Mouse (Mus musculus) stomach, embryonic 14.5 days (tissue): Measurements from ENCODE around the gene Laptm4a. TPM values are rescaled to one million over a fixed set of nuclear protein-coding genes. Genes with fewer than 3 reads are reported as not detected.

Experiments
- ATAC-seq: fragments of 200-750 bp; cut with Nextera tagmentation; 2 replicates; pipeline ENCODE4 v1.8.0; 2017; ENCODE audit warnings: low read depth, moderate TSS enrichment; ENCODE audit not compliant: insufficient number of reproducible peaks, insufficient read depth, low FRiP score
- H3K27ac ChIP-seq: fragments of 300-500 bp; sonication (generic); 2 replicates; pipeline ENCODE4 v1.5.1; 2014; ENCODE audit warnings: mild to moderate bottlenecking, low read length, moderate library complexity, mixed read lengths
- H3K27me3 ChIP-seq: fragments of 300-500 bp; sonication (generic); 2 replicates; pipeline ENCODE4 v1.6.1; 2014; ENCODE audit warnings: low read length, control low read depth, mixed read lengths; ENCODE audit not compliant: control insufficient read depth, insufficient read depth
- H3K36me3 ChIP-seq: fragments of 300-500 bp; sonication (generic); 2 replicates; pipeline ENCODE4 v1.6.1; 2014; ENCODE audit warnings: mild to moderate bottlenecking, control low read depth, low read length, moderate library complexity, mixed read lengths; ENCODE audit not compliant: control insufficient read depth, insufficient read depth
- H3K4me1 ChIP-seq: fragments of 300-500 bp; sonication (generic); 2 replicates; pipeline ENCODE4 v1.6.1; 2014; ENCODE audit warnings: low read length, control low read depth, mixed read lengths; ENCODE audit not compliant: control insufficient read depth, insufficient read depth
- H3K4me2 ChIP-seq: fragments of 300-500 bp; sonication (generic); replicated peaks from 2 replicates; pipeline ENCODE4 v1.6.1; 2014; ENCODE audit warnings: low read depth, low read length, control low read depth
- H3K4me3 ChIP-seq: fragments of 300-500 bp; sonication (generic); 2 replicates; pipeline ENCODE4 v1.5.1; 2014; ENCODE audit warnings: low read depth, low read length, control low read depth
- H3K9ac ChIP-seq: fragments of 300-500 bp; sonication (generic); replicated peaks from 2 replicates; pipeline ENCODE4 v1.6.1; 2014; ENCODE audit warnings: low read depth, mild to moderate bottlenecking, control low read depth, low read length, moderate library complexity, mixed read lengths
- H3K9me3 ChIP-seq: fragments of 300-500 bp; sonication (generic); 2 replicates; pipeline ENCODE4 v1.6.1; 2016; ENCODE audit warnings: low read depth, low read length, control low read depth; ENCODE audit not compliant: control insufficient read depth
- WGBS: fragments of 180-500 bp; shearing (Covaris S2); extraction: QIAGEN DNeasy Blood & Tissue Kit; methylation state at CpG from one replicate; pipeline ENCODE4 v1.1.7; 2014; 5-methylcytosine and 5-hydroxymethylcytosine counted together
- polyA plus RNA-seq: library from polyadenylated mRNA; unstranded; fragments of >200 nt; fragmentation: Nextera tagmentation; extraction: Ambion mirVana; gene quantifications from 2 replicates; pipeline ENCODE4 v1.2.1, GENCODE M21; 2014

The Laptm4a gene
- polyA plus RNA-seq = 148 and 186 TPM in 2 replicates

GRCm38 (mm10) chr12:8921394-8922368 is at the start of gene Laptm4a:
TSS of gene Laptm4a (plus strand) at chr12:8921664.
- under 1% methylated on average over 73 of the region's 73 CpGs for WGBS
- peaks cover 3% of the 10 kb centered on the region; the same call in 1 of the 2 replicates for H3K36me3 ChIP-seq
- peak within 1 kb of the TSS; percentile 97 for H3K27ac ChIP-seq
- peaks cover 20% of the 10 kb centered on the region for H3K4me1 ChIP-seq
- ATAC-seq = peak; percentile 98
- no peaks in the 10 kb centered on the region for H3K27me3 ChIP-seq
- H3K4me3 ChIP-seq = peak within 1 kb of the TSS; percentile 66
- peak within 1 kb of the TSS; percentile 57 for H3K4me2 ChIP-seq
- no peaks in the 10 kb centered on the region for H3K9me3 ChIP-seq
- peak within 1 kb of the TSS; percentile 94 for H3K9ac ChIP-seq

- Histone ChIP-seq H3K4me1 (0 out of 2 replicates have a peak, but pooled peaks cover 2% of the 10 kb centered on the region), H3K9ac (no peak overlapping the region), H3K27ac (no peak overlapping the region), H3K36me3 (no peaks in the 10 kb centered on the region), H3K4me2 (no peak overlapping the region), H3K9me3 (no peaks in the 10 kb centered on the region), H3K27me3 (no peaks in the 10 kb centered on the region), H3K4me3 (no peak overlapping the region)
- ATAC-seq = no peak
- WGBS = 77% methylated on average over 9 of the region's 9 CpGs
Observed at GRCm38 (mm10) chr12:8875583-8875982, 45.9 kb upstream of the Laptm4a start.

GRCm38 (mm10) chr12:8876865-8877264 is 44.6 kb upstream of the Laptm4a start:
- Histone ChIP-seq H3K9me3 (no peaks in the 10 kb centered on the region), H3K27ac (no peak overlapping the region), H3K4me3 (no peak overlapping the region), H3K9ac (no peak overlapping the region), H3K36me3 (no peaks in the 10 kb centered on the region), H3K4me2 (no peak overlapping the region), H3K27me3 (no peaks in the 10 kb centered on the region), H3K4me1 (0 out of 2 replicates have a peak, but pooled peaks cover 2% of the 10 kb centered on the region)
- WGBS = 72% methylated on average over 5 of the region's 5 CpGs
- ATAC-seq = peak; percentile 42; the same call in 1 of the 2 replicates

GRCm38 (mm10) chr12:8877413-8877812 is 44.1 kb upstream of the Laptm4a start:
- 0 out of 2 replicates have a peak, but pooled peaks have one; percentile 33 for ATAC-seq
- 77% methylated on average over 6 of the region's 6 CpGs for WGBS
- H3K4me2 ChIP-seq = no peak overlapping the region
- no peaks in the 10 kb centered on the region for H3K27me3 ChIP-seq
- H3K36me3 ChIP-seq = no peaks in the 10 kb centered on the region
- no peak overlapping the region for H3K27ac ChIP-seq
- no peak overlapping the region for H3K9ac ChIP-seq
- no peak overlapping the region for H3K4me3 ChIP-seq
- H3K4me1 ChIP-seq = 0 out of 2 replicates have a peak, but pooled peaks cover 2% of the 10 kb centered on the region
- H3K9me3 ChIP-seq = no peaks in the 10 kb centered on the region

GRCm38 (mm10) chr12:8878752-8879151 is 42.7 kb upstream of the Laptm4a start:
- no peak for ATAC-seq
- WGBS = 88% methylated on average over 2 of the region's 2 CpGs
- no peaks in the 10 kb centered on the region for H3K27me3 ChIP-seq
- no peak overlapping the region for H3K4me3 ChIP-seq
- H3K36me3 ChIP-seq = no peaks in the 10 kb centered on the region
- 0 out of 2 replicates have a peak, but pooled peaks cover 2% of the 10 kb centered on the region for H3K4me1 ChIP-seq
- H3K9me3 ChIP-seq = no peaks in the 10 kb centered on the region
- H3K9ac ChIP-seq = no peak overlapping the region
- H3K27ac ChIP-seq = no peak overlapping the region
- no peak overlapping the region for H3K4me2 ChIP-seq

GRCm38 (mm10) chr12:8879389-8879788 is 42.1 kb upstream of the Laptm4a start:
- Histone ChIP-seq H3K9ac (no peak overlapping the region), H3K4me3 (no peak overlapping the region), H3K36me3 (no peaks in the 10 kb centered on the region), H3K27me3 (no peaks in the 10 kb centered on the region), H3K27ac (no peak overlapping the region), H3K9me3 (no peaks in the 10 kb centered on the region), H3K4me1 (peaks cover 4% of the 10 kb centered on the region), H3K4me2 (no peak overlapping the region)
- WGBS = 54% methylated on average over 6 of the region's 6 CpGs
- ATAC-seq = no peak

- no peak for ATAC-seq
- no peak overlapping the region for H3K4me3 ChIP-seq
- H3K4me2 ChIP-seq = no peak overlapping the region
- H3K9ac ChIP-seq = no peak overlapping the region
- no peaks in the 10 kb centered on the region for H3K27me3 ChIP-seq
- no peaks in the 10 kb centered on the region for H3K9me3 ChIP-seq
- H3K27ac ChIP-seq = no peak overlapping the region
- H3K36me3 ChIP-seq = no peaks in the 10 kb centered on the region
- WGBS = 56% methylated on average over 4 of the region's 4 CpGs
- H3K4me1 ChIP-seq = peaks cover 20% of the 10 kb centered on the region
Observed at GRCm38 (mm10) chr12:8881736-8882135, 39.7 kb upstream of the Laptm4a start.

- Histone ChIP-seq H3K9me3 (no peaks in the 10 kb centered on the region), H3K27ac (no peak overlapping the region), H3K27me3 (no peaks in the 10 kb centered on the region), H3K4me2 (no peak overlapping the region), H3K4me3 (no peak overlapping the region), H3K36me3 (no peaks in the 10 kb centered on the region), H3K9ac (no peak overlapping the region), H3K4me1 (peaks cover 18% of the 10 kb centered on the region)
- WGBS = 58% methylated on average over 8 of the region's 8 CpGs
- no peak for ATAC-seq
Observed at GRCm38 (mm10) chr12:8882376-8882775, 39.1 kb upstream of the Laptm4a start.
